Mouse (Mus musculus): ENCODE measurements around the gene Myo1f.

DNA sequence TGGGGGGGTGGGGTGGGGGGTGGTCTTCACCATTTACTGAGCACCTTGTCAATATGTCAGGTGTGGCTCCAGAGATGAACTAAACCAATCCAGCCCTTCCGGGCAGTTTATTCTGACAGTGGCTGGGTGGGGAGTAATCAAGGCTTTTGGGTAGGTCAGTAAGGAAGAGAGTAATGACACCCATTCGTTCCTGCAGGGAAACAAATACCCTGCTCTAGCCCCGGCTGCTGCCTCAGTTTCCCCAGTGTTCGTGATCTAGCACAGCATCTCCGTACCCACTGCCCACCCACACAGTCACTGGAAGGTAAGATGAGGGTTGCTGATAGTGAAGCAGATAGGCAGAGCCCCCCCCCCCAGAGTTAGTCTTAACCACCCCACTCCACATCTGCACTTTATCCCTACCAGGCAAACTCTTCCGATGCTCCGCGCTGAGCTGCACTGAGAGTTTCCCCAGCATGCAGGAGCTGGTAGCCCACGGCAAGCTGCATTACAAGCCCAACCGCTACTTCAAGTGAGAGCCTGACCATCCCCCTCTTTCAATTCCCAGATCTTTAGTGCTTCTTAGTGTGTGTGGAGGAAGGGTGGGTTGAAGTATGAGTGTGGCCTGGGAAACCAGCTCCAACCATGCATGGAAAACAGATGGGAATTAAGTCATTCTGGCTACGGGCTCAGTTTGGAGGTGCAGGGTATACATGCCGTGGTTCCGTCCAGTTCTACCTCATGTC, 74.8 kb downstream of the Myo1f start:
- no peak for TF ChIP-seq CTCF (IDR thresholded peaks at IDR 0.05; ENCODE audit: insufficient read depth, low read length)
- no peak for TF ChIP-seq POLR2A (IDR thresholded peaks at IDR 0.05; ENCODE audit: borderline replicate concordance, extremely low read depth, low read depth, low read length)
